Comparison of ENCODE assay signal across 9 mouse cellular contexts in genomic region chr7:110281435-110282256, GRCm38 (mm10).
"Had no signal": no experiment of that assay in that cellular context is flagged by ENCODE, and none has a peak within 500 bp of the region (broad histone marks: within the 10 kb centered on the region; RNA-seq: fewer than 3 reads in every experiment).

No protein-coding gene starts in this region.

- ATAC-seq: lung, postnatal 0 days; midbrain, embryonic 16.5 days had no signal

- DNase-seq: kidney, postnatal 14 days; lung, adult 2 months; lung, postnatal 4 days; right cerebral cortex, adult 18-20 months; right cerebral cortex, postnatal 25 days; thymus, adult 18-20 months; thymus, postnatal 14 days had no signal
